In genomic region chr12:105836196-105836595, GRCm38 (mm10) we compare ENCODE assay signal across 9 mouse cellular contexts. TPM values are rescaled to one million over a fixed set of nuclear protein-coding genes. Genes with fewer than 3 reads are reported as not detected.
A peak's percentile ranks its signal among the peaks of the same experiment; 100 is the strongest.
DNase-seq lines count a peak whose midpoint lies in the region; ATAC-seq and TF ChIP-seq lines count a peak whose summit lies in the region.
"Had no signal": no experiment of that assay in that cellular context is flagged by ENCODE, and none has a peak within 500 bp of the region (broad histone marks: within the 10 kb centered on the region; RNA-seq: fewer than 3 reads in every experiment).

No protein-coding gene starts in this region.

- H3K36me3 ChIP-seq in heart, embryonic 11.5 days (ENCODE audit: control insufficient read depth, insufficient read depth, low read length), result peaks cover 27% of the 10 kb centered on the region
- H3K36me3 ChIP-seq in lung, embryonic 14.5 days (ENCODE audit: insufficient read depth), result peaks cover 79% of the 10 kb centered on the region

- no peaks in the 10 kb centered on the region for H3K4me1 ChIP-seq in heart, embryonic 11.5 days (ENCODE audit: control insufficient read depth, insufficient read depth, low read length)
- H3K4me1 ChIP-seq in lung, embryonic 14.5 days (ENCODE audit: insufficient read depth), result no peaks in the 10 kb centered on the region
- H3K4me1 ChIP-seq: midbrain, embryonic 12.5 days had no signal

- no peaks in the 10 kb centered on the region for H3K9me3 ChIP-seq in heart, embryonic 11.5 days (replicated peaks; ENCODE audit: control insufficient read depth, low read length)
- no peaks in the 10 kb centered on the region for H3K9me3 ChIP-seq in lung, embryonic 14.5 days (ENCODE audit: low read depth, low read length)
- H3K9me3 ChIP-seq: midbrain, embryonic 12.5 days had no signal

- H3K27me3 ChIP-seq in heart, embryonic 11.5 days (ENCODE audit: control insufficient read depth, insufficient read depth, low read length), result no peaks in the 10 kb centered on the region
- no peaks in the 10 kb centered on the region for H3K27me3 ChIP-seq in lung, embryonic 14.5 days (ENCODE audit: insufficient read depth, low read length)
- H3K27me3 ChIP-seq: midbrain, embryonic 12.5 days had no signal

- H3K4me2 ChIP-seq in heart, embryonic 11.5 days, result no peak overlapping the region
- no peak overlapping the region for H3K4me2 ChIP-seq in lung, embryonic 14.5 days
- H3K4me2 ChIP-seq: midbrain, embryonic 12.5 days had no signal

- no peak overlapping the region for H3K27ac ChIP-seq in heart, embryonic 11.5 days (ENCODE audit: low read depth, low read length)
- H3K27ac ChIP-seq in lung, embryonic 14.5 days (ENCODE audit: low read depth), result no peak overlapping the region
- H3K27ac ChIP-seq: midbrain, embryonic 12.5 days had no signal

- 79% methylated on average over 2 of the region's 2 CpGs for WGBS in heart, embryonic 11.5 days (ENCODE audit: insufficient replicate concordance)
- WGBS in lung, embryonic 14.5 days, result 83% methylated on average over 2 of the region's 2 CpGs

- no peak for ATAC-seq in heart, embryonic 11.5 days (replicated peaks; ENCODE audit: insufficient number of reproducible peaks, low FRiP score, low TSS enrichment)
- no peak for ATAC-seq in lung, embryonic 14.5 days (ENCODE audit: insufficient read depth)

- no peak overlapping the region for H3K9ac ChIP-seq in heart, embryonic 11.5 days (ENCODE audit: low read depth, low read length)
- no peak overlapping the region for H3K9ac ChIP-seq in lung, embryonic 14.5 days
- H3K9ac ChIP-seq: midbrain, embryonic 12.5 days had no signal

- peak; percentile 67 for DNase-seq in heart, adult 11 months
- peak; percentile 68 for DNase-seq in right cerebral cortex, postnatal 14 days
- no peak for DNase-seq in right cerebral cortex, postnatal 36 days (ENCODE audit: low spot score in 2 of 2)
- peak; percentile 28 to 30 for DNase-seq in cerebellum, postnatal 36 days
- DNase-seq in lung, embryonic 14.5 days, result peak; percentile 70
- no peak for DNase-seq in ovary, adult 18-20 months (ENCODE audit: low spot score)
- no peak for DNase-seq in ovary, postnatal 14 days (ENCODE audit: low spot score)

- TF ChIP-seq CTCF in lung, embryonic 14.5 days (IDR thresholded peaks at IDR 0.05; ENCODE audit: low read depth), result peak; percentile 51

- H3K4me3 ChIP-seq in heart, embryonic 11.5 days (ENCODE audit: low read depth, low read length), result no peak overlapping the region
- H3K4me3 ChIP-seq in lung, embryonic 14.5 days (ENCODE audit: low read depth, low read length), result no peak overlapping the region
- H3K4me3 ChIP-seq: midbrain, embryonic 12.5 days had no signal

RNA-seq across cellular contexts. Expression of gene Papola, which starts 51.7 kb away (rescaled TPM):
- 136 and 148 TPM in 2 replicates for polyA plus RNA-seq in heart, embryonic 11.5 days (2014; fragmentation: Nextera tagmentation; extraction: Ambion mirVana)
- 181 and 185 TPM in 2 replicates for polyA plus RNA-seq in lung, embryonic 14.5 days (2014; fragmentation: Nextera tagmentation; extraction: Ambion mirVana)

Comparison
In these comparisons a context has a peak if more than half of its experiments do, and no peak if none do; other contexts are left out.
1. DNase-seq: peak in heart, adult 11 months (single experiment), right cerebral cortex, postnatal 14 days (single experiment), cerebellum, postnatal 36 days (2 of 2) and lung, embryonic 14.5 days (single experiment); none in right cerebral cortex, postnatal 36 days (0 of 2), ovary, adult 18-20 months (single experiment) and ovary, postnatal 14 days (single experiment).